Mouse (Mus musculus) liver, embryonic 12.5 days (tissue): ENCODE measurements around the gene Smim13. TPM values are rescaled to one million over a fixed set of nuclear protein-coding genes. Genes with fewer than 3 reads are reported as not detected.
"Not testable (repeated sequence)": the region's sequence is repeated elsewhere in the genome, so short reads cannot be mapped to it uniquely, and the experiment has no call there.

Experiments used
- ATAC-seq: fragments of 200-750 bp; cut with Nextera tagmentation; 2 replicates; pipeline ENCODE4 v1.8.0; 2017; ENCODE audit warnings: moderate number of reproducible peaks, mild to moderate bottlenecking, moderate library complexity
- H3K27ac ChIP-seq: fragments of 300-500 bp; sonication (generic); 2 replicates; pipeline ENCODE4 v1.5.1; 2016; ENCODE audit warnings: mild to moderate bottlenecking
- H3K27me3 ChIP-seq: fragments of 300-500 bp; sonication (generic); replicated peaks from 2 replicates; pipeline ENCODE4 v1.6.1; 2016; ENCODE audit warnings: mild to moderate bottlenecking, moderate library complexity
- H3K36me3 ChIP-seq: fragments of 300-500 bp; sonication (generic); 2 replicates; pipeline ENCODE4 v1.6.1; 2016; ENCODE audit warnings: mild to moderate bottlenecking, moderate library complexity
- H3K4me1 ChIP-seq: fragments of 300-500 bp; sonication (generic); 2 replicates; pipeline ENCODE4 v1.6.1; 2016
- H3K4me2 ChIP-seq: fragments of 300-500 bp; sonication (generic); 2 replicates; pipeline ENCODE4 v1.6.1; 2016; ENCODE audit warnings: mild to moderate bottlenecking, moderate library complexity
- H3K4me3 ChIP-seq: fragments of 300-500 bp; sonication (generic); 2 replicates; pipeline ENCODE4 v1.5.1; 2016; ENCODE audit warnings: mild to moderate bottlenecking, moderate library complexity
- H3K9ac ChIP-seq: fragments of 300-500 bp; sonication (generic); 2 replicates; pipeline ENCODE4 v1.6.1; 2016; ENCODE audit warnings: mild to moderate bottlenecking, moderate library complexity
- H3K9me3 ChIP-seq: fragments of 300-500 bp; sonication (generic); replicated peaks from 2 replicates; pipeline ENCODE4 v1.6.1; 2016; ENCODE audit warnings: mild to moderate bottlenecking, moderate library complexity
- WGBS: fragments of 180-500 bp; shearing (Covaris S2); methylation state at CpG from one replicate; pipeline ENCODE4 v1.1.7; 2016; ENCODE audit not compliant: insufficient replicate concordance; 5-methylcytosine and 5-hydroxymethylcytosine counted together
- polyA plus RNA-seq: library from polyadenylated mRNA; unstranded; fragments of >200 nt; fragmentation: Nextera tagmentation; extraction: Ambion mirVana; gene quantifications from 2 replicates; pipeline ENCODE4 v1.2.1, GENCODE M21; 2016

Smim13 gene
- polyA plus RNA-seq, 1 experiment from 2014 or later: 10.3 TPM

- 4% methylated on average over 5 of the region's 5 CpGs for WGBS
- Histone ChIP-seq H3K27ac (no peak overlapping the region), H3K36me3 (no peaks in the 10 kb centered on the region), H3K4me3 (no peak overlapping the region), H3K27me3 (peaks cover 7% of the 10 kb centered on the region; the same call in 1 of the 2 replicates), H3K9ac (no peak overlapping the region), H3K4me2 (no peak overlapping the region), H3K4me1 (no peaks in the 10 kb centered on the region), H3K9me3 (no peaks in the 10 kb centered on the region)
- ATAC-seq: no peak
Measured at GRCm38 (mm10) chr13:41238805-41239130, 10.9 kb upstream of the Smim13 start.

- no peak overlapping the region for H3K4me2 ChIP-seq
- 35% methylated on average over 2 of the region's 2 CpGs for WGBS
- H3K27me3 ChIP-seq: peaks cover 3% of the 10 kb centered on the region; the same call in 1 of the 2 replicates
- H3K4me3 ChIP-seq: no peak overlapping the region
- no peaks in the 10 kb centered on the region for H3K9me3 ChIP-seq
- no peak for ATAC-seq
- no peak overlapping the region for H3K9ac ChIP-seq
- H3K27ac ChIP-seq: no peak overlapping the region
- H3K4me1 ChIP-seq: no peaks in the 10 kb centered on the region
- no peaks in the 10 kb centered on the region for H3K36me3 ChIP-seq
Measured at GRCm38 (mm10) chr13:41241557-41241956, 8.1 kb upstream of the Smim13 start.

- Histone ChIP-seq H3K4me2 (no peak overlapping the region), H3K9me3 (no peaks in the 10 kb centered on the region), H3K36me3 (no peaks in the 10 kb centered on the region), H3K4me1 (peaks cover 13% of the 10 kb centered on the region), H3K4me3 (no peak overlapping the region), H3K9ac (no peak overlapping the region), H3K27me3 (peaks cover 1% of the 10 kb centered on the region; the same call in 1 of the 2 replicates), H3K27ac (no peak overlapping the region)
- no peak for ATAC-seq
- 42% methylated on average over 6 of the region's 6 CpGs for WGBS
Measured at GRCm38 (mm10) chr13:41244306-41244830, 5.3 kb upstream of the Smim13 start.

GRCm38 (mm10) chr13:41248751-41249520 lies 708 bp upstream of the Smim13 start:
- Histone ChIP-seq H3K4me2 (peak overlapping the region; percentile 92), H3K27me3 (no peaks in the 10 kb centered on the region), H3K36me3 (no peaks in the 10 kb centered on the region), H3K4me1 (peaks cover 31% of the 10 kb centered on the region), H3K27ac (peak overlapping the region; percentile 89), H3K9ac (peak overlapping the region; percentile 66), H3K9me3 (no peaks in the 10 kb centered on the region), H3K4me3 (peak overlapping the region; percentile 83)
- peak; percentile 56 for ATAC-seq
- WGBS: 39% methylated on average over 12 of the region's 12 CpGs

GRCm38 (mm10) chr13:41250318-41250981 lies 806 bp downstream of the Smim13 start:
- WGBS: 0% methylated on average over 27 of the region's 27 CpGs
- ATAC-seq: no peak
- peaks cover 31% of the 10 kb centered on the region for H3K4me1 ChIP-seq

GRCm38 (mm10) chr13:41251232-41251631 lies 1.6 kb downstream of the Smim13 start:
- H3K27me3 ChIP-seq, H3K36me3 ChIP-seq, ATAC-seq, H3K9ac ChIP-seq, H3K9me3 ChIP-seq: not testable (repeated sequence)
- H3K4me2 ChIP-seq: peak overlapping the region; percentile 92
- peak overlapping the region; percentile 83; the same call in 1 of the 2 replicates for H3K4me3 ChIP-seq
- H3K4me1 ChIP-seq: peaks cover 31% of the 10 kb centered on the region
- 82% methylated on average over 5 of the region's 5 CpGs for WGBS
- H3K27ac ChIP-seq: 0 out of 2 replicates have a peak overlapping the region, but pooled peaks have one; percentile 27

More at GRCm38 (mm10) chr13:41250318-41250981, 806 bp downstream of the Smim13 start:
- Histone ChIP-seq H3K27ac (peak overlapping the region; percentile 89), H3K9ac (peak overlapping the region; percentile 90), H3K9me3 (no peaks in the 10 kb centered on the region), H3K27me3 (no peaks in the 10 kb centered on the region), H3K4me3 (peak overlapping the region; percentile 83), H3K4me2 (peak overlapping the region; percentile 92), H3K36me3 (no peaks in the 10 kb centered on the region)

- Histone ChIP-seq H3K4me3 (no peak overlapping the region), H3K27me3 (no peaks in the 10 kb centered on the region), H3K9ac (no peak overlapping the region), H3K27ac (no peak overlapping the region), H3K4me2 (peak overlapping the region; percentile 14; the same call in 1 of the 2 replicates), H3K4me1 (peaks cover 34% of the 10 kb centered on the region), H3K36me3 (no peaks in the 10 kb centered on the region), H3K9me3 (no peaks in the 10 kb centered on the region)
- WGBS: 70% methylated on average over 5 of the region's 5 CpGs
- ATAC-seq: no peak
Measured at GRCm38 (mm10) chr13:41251667-41252066, 2.0 kb downstream of the Smim13 start.

GRCm38 (mm10) chr13:41252141-41252540 lies 2.5 kb downstream of the Smim13 start:
- Histone ChIP-seq H3K4me1 (peaks cover 38% of the 10 kb centered on the region), H3K9me3 (no peaks in the 10 kb centered on the region), H3K9ac (no peak overlapping the region), H3K27ac (no peak overlapping the region), H3K36me3 (no peaks in the 10 kb centered on the region), H3K4me2 (0 out of 2 replicates have a peak overlapping the region, but pooled peaks have one; percentile 14), H3K27me3 (no peaks in the 10 kb centered on the region), H3K4me3 (no peak overlapping the region)
- 73% methylated on average over 6 of the region's 6 CpGs for WGBS
- ATAC-seq: no peak

GRCm38 (mm10) chr13:41252736-41253135 lies 3.1 kb downstream of the Smim13 start:
- H3K4me1 ChIP-seq: peaks cover 42% of the 10 kb centered on the region
- H3K4me2 ChIP-seq: no peak overlapping the region
- no peak overlapping the region for H3K27ac ChIP-seq
- H3K36me3 ChIP-seq: no peaks in the 10 kb centered on the region
- no peaks in the 10 kb centered on the region for H3K9me3 ChIP-seq
- ATAC-seq: no peak
- H3K4me3 ChIP-seq: no peak overlapping the region
- WGBS: 77% methylated on average over 7 of the region's 7 CpGs
- H3K9ac ChIP-seq: no peak overlapping the region
- H3K27me3 ChIP-seq: no peaks in the 10 kb centered on the region

GRCm38 (mm10) chr13:41256126-41256525 lies 6.5 kb downstream of the Smim13 start:
- WGBS: 80% methylated on average over 5 of the region's 5 CpGs
- no peak overlapping the region for H3K4me3 ChIP-seq
- H3K9ac ChIP-seq: no peak overlapping the region
- no peak for ATAC-seq
- no peaks in the 10 kb centered on the region for H3K27me3 ChIP-seq
- no peaks in the 10 kb centered on the region for H3K36me3 ChIP-seq
- no peaks in the 10 kb centered on the region for H3K9me3 ChIP-seq
- H3K27ac ChIP-seq: no peak overlapping the region
- H3K4me2 ChIP-seq: no peak overlapping the region
- H3K4me1 ChIP-seq: peaks cover 23% of the 10 kb centered on the region

GRCm38 (mm10) chr13:41256962-41257361 lies 7.3 kb downstream of the Smim13 start:
- no peaks in the 10 kb centered on the region for H3K9me3 ChIP-seq
- no peaks in the 10 kb centered on the region for H3K36me3 ChIP-seq
- no peak for ATAC-seq
- WGBS: 44% methylated on average over 3 of the region's 3 CpGs
- no peak overlapping the region for H3K27ac ChIP-seq
- no peaks in the 10 kb centered on the region for H3K27me3 ChIP-seq
- no peak overlapping the region for H3K4me3 ChIP-seq
- H3K4me2 ChIP-seq: no peak overlapping the region
- H3K9ac ChIP-seq: no peak overlapping the region
- peaks cover 15% of the 10 kb centered on the region for H3K4me1 ChIP-seq

- Histone ChIP-seq H3K4me2 (no peak overlapping the region), H3K4me3 (no peak overlapping the region), H3K9ac (no peak overlapping the region), H3K9me3 (no peaks in the 10 kb centered on the region), H3K4me1 (0 out of 2 replicates have a peak, but pooled peaks cover 11% of the 10 kb centered on the region), H3K27ac (no peak overlapping the region), H3K27me3 (no peaks in the 10 kb centered on the region), H3K36me3 (no peaks in the 10 kb centered on the region)
- WGBS: 67% methylated on average over 4 of the region's 4 CpGs
- ATAC-seq: no peak
Measured at GRCm38 (mm10) chr13:41257851-41258250, 8.2 kb downstream of the Smim13 start.
